Mouse (Mus musculus) adrenal gland, adult (tissue): ENCODE results near the gene Rb1.
A peak's percentile ranks its signal among the peaks of the same experiment; 100 is the strongest.

Experiments used
- DNase-seq, 2 experiments: peaks; one replicate each; pipeline ENCODE4 v3.0.0; 2022 to 2023; ENCODE audit warnings: low spot score in 1 of 2; ENCODE audit not compliant: inconsistent age in 2 of 2

Gene Rb1

GRCm38 (mm10) chr14:73325456-73326381 is at the start of gene Rb1:
TSS of gene Rb1 (minus strand) at chr14:73325822.
- peak; percentile 89 to 95 for DNase-seq

GRCm38 (mm10) chr14:73374315-73374890 is 48.8 kb upstream of the Rb1 start:
- DNase-seq: peak; percentile 41 to 90

- DNase-seq: peak in 1 of 2 experiments; percentile 77
These were observed 48.0 kb upstream of the Rb1 start for GRCm38 (mm10) chr14:73373606-73374005.

- peak in 1 of 2 experiments; percentile 58 for DNase-seq
These were observed 47.4 kb upstream of the Rb1 start for GRCm38 (mm10) chr14:73372990-73373389.

- DNase-seq: peak in 1 of 2 experiments; percentile 44
These were observed 46.0 kb upstream of the Rb1 start for GRCm38 (mm10) chr14:73371577-73371976.

- peak in 1 of 2 experiments; percentile 37 for DNase-seq
These were observed 45.2 kb upstream of the Rb1 start for GRCm38 (mm10) chr14:73370695-73371372.

- no peak for DNase-seq
These were observed 44.6 kb upstream of the Rb1 start for GRCm38 (mm10) chr14:73370078-73370670.

GRCm38 (mm10) chr14:73369634-73370033 is 44.0 kb upstream of the Rb1 start:
- no peak for DNase-seq

GRCm38 (mm10) chr14:73368966-73369365 is 43.3 kb upstream of the Rb1 start:
- no peak for DNase-seq

- no peak for DNase-seq
These were observed 42.6 kb upstream of the Rb1 start for GRCm38 (mm10) chr14:73368221-73368620.

GRCm38 (mm10) chr14:73366278-73366677 is 40.7 kb upstream of the Rb1 start:
- DNase-seq: no peak

- DNase-seq: no peak
These were observed 38.2 kb upstream of the Rb1 start for GRCm38 (mm10) chr14:73363782-73364181.

- DNase-seq: no peak
These were observed 29.1 kb upstream of the Rb1 start for GRCm38 (mm10) chr14:73354700-73355099.

GRCm38 (mm10) chr14:73351118-73351517 is 25.5 kb upstream of the Rb1 start:
- no peak for DNase-seq

GRCm38 (mm10) chr14:73350029-73350428 is 24.4 kb upstream of the Rb1 start:
- peak in 1 of 2 experiments; percentile 65 for DNase-seq

- no peak for DNase-seq
These were observed 23.5 kb upstream of the Rb1 start for GRCm38 (mm10) chr14:73349061-73349670.

GRCm38 (mm10) chr14:73347302-73347701 is 21.7 kb upstream of the Rb1 start:
- DNase-seq: no peak

GRCm38 (mm10) chr14:73345614-73346013 is 20.0 kb upstream of the Rb1 start:
- no peak for DNase-seq

GRCm38 (mm10) chr14:73340051-73340755 is 14.6 kb upstream of the Rb1 start:
- DNase-seq: peak in 1 of 2 experiments; percentile 15

GRCm38 (mm10) chr14:73339615-73340014 is 14.0 kb upstream of the Rb1 start:
- DNase-seq: peak in 1 of 2 experiments; percentile 15
